Mouse (Mus musculus): Measurements from ENCODE around the gene Ankrd54.

DNA sequence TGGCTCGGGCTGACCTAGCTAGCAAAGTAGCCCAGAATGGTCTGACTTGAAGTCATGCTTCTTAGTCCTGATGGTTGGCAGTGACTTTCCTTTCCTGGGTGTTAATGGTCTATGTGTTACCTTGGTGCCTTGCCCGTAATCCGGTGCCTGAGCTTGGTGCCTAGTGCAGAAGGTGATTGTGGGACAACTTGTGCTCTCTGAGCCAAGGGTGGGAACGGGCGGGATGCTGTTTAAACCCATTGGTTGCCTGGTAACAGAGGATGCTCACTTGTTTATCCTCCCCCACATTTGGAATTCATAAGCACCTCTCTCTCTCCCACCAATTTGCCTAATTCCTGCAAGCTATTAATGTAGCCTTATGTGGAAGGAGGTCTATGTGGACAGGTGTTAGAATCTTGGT lies 32.8 kb upstream of the Ankrd54 start:
- TF ChIP-seq EP300 (IDR thresholded peaks at IDR 0.05; ENCODE audit: low read length) (no peak), POLR2A (IDR thresholded peaks at IDR 0.05; ENCODE audit: low read depth, low read length) (no peak), IRF4 (IDR thresholded peaks at IDR 0.05; ENCODE audit: low read depth, low read length) (no peak), CTCF (conservative IDR thresholded peaks at IDR 0.05 in 1 of 2, IDR thresholded peaks at IDR 0.05 in 1 of 2; ENCODE audit: low read depth in 2 of 2, low read length in 2 of 2) (no peak), ZKSCAN1 (IDR thresholded peaks at IDR 0.05; ENCODE audit: borderline replicate concordance, low read depth, low read length) (no peak), HCFC1 (IDR thresholded peaks at IDR 0.05; ENCODE audit: low read depth, low read length) (no peak), ZNF384 (IDR thresholded peaks at IDR 0.05; ENCODE audit: low read depth, low read length) (no peak), MAX (IDR thresholded peaks at IDR 0.05; ENCODE audit: low read length) (no peak), E2F4 (IDR thresholded peaks at IDR 0.05; ENCODE audit: insufficient replicate concordance, low read depth, low read length) (no peak), SIN3A (IDR thresholded peaks at IDR 0.05; ENCODE audit: low read length) (no peak), SMC3 (IDR thresholded peaks at IDR 0.05; ENCODE audit: low read depth, low read length) (no peak)
